Mouse (Mus musculus): ENCODE measurements at regions not wholly inside any gene's neighbourhood (a gene's known extent, or its start where the extent isn't known, plus 50 kb on each side); places are given as distances from the start of the nearest gene placed in this dataset.

GRCm38 (mm10) chr13:37290636-37291035 is 54.4 kb upstream of the Ly86 start:
- TF ChIP-seq CTCF (IDR thresholded peaks at IDR 0.05): no peak
- in situ Hi-C loops (cut with MboI; ENCODE audit: low pct_unique_long_range_greater_than_20kb): no loop called here
- ATAC-seq (peak; percentile 73), DNase-seq (ENCODE audit: low read depth, low spot score) (peak; percentile 90)
- ChIA-PET POLR2A (interaction anchor here (0.6 to 0.7 kb wide), 2 partner anchors 32 to 1573 kb away, joined by 3 read pairs; no protein-coding TSS in a partner anchor), CTCF (interaction anchor here (0.7 kb wide), 1 partner anchor 614 kb away, joined by 3 read pairs; no protein-coding TSS in a partner anchor)
- H3K27me3 ChIP-seq: no peaks in the 10 kb centered on the region

- DNase-seq (ENCODE audit: low read depth, low spot score) (no peak), ATAC-seq (no peak)
- in situ Hi-C loops (cut with MboI; ENCODE audit: low pct_unique_long_range_greater_than_20kb): no loop called here
- CTCF ChIA-PET: no interaction called here
- TF ChIP-seq CTCF (IDR thresholded peaks at IDR 0.05): no peak
- POLR2A ChIA-PET: no interaction called here
- H3K27me3 ChIP-seq: no peaks in the 10 kb centered on the region
These were observed 56.0 kb upstream of the Ly86 start for GRCm38 (mm10) chr13:37288993-37289392.

- ATAC-seq (no peak), DNase-seq (ENCODE audit: low read depth, low spot score) (no peak)
- no peaks in the 10 kb centered on the region for H3K27me3 ChIP-seq
- no peak for TF ChIP-seq CTCF (IDR thresholded peaks at IDR 0.05)
- POLR2A ChIA-PET: interaction anchor here (0.6 kb wide), 1 partner anchor 124 kb away, joined by 5 read pairs; no protein-coding TSS in a partner anchor
- in situ Hi-C loops (cut with MboI; ENCODE audit: low pct_unique_long_range_greater_than_20kb): no loop called here
- CTCF ChIA-PET: no interaction called here
These were observed 62.5 kb upstream of the Ly86 start for GRCm38 (mm10) chr13:37282515-37282914.

GRCm38 (mm10) chr13:37279078-37279789 is 65.8 kb upstream of the Ly86 start:
- ATAC-seq: no peak
- in situ Hi-C loops (cut with MboI; ENCODE audit: low pct_unique_long_range_greater_than_20kb): no loop called here
- H3K27me3 ChIP-seq: no peaks in the 10 kb centered on the region
- no peak for DNase-seq (ENCODE audit: low read depth, low spot score)
- CTCF ChIA-PET: no interaction called here
- POLR2A ChIA-PET: no interaction called here
- TF ChIP-seq CTCF (IDR thresholded peaks at IDR 0.05): peak; percentile 21

GRCm38 (mm10) chr13:37249581-37250461 is 95.2 kb upstream of the Ly86 start:
- POLR2A ChIA-PET: no interaction called here
- TF ChIP-seq CTCF (IDR thresholded peaks at IDR 0.05): no peak
- ATAC-seq (no peak), DNase-seq (ENCODE audit: low read depth, low spot score) (no peak)
- in situ Hi-C loops (cut with MboI; ENCODE audit: low pct_unique_long_range_greater_than_20kb): no loop called here
- CTCF ChIA-PET: interaction anchor here (1.2 kb wide), 1 partner anchor 8 kb away, joined by 3 read pairs; no protein-coding TSS in a partner anchor
- no peaks in the 10 kb centered on the region for H3K27me3 ChIP-seq

GRCm38 (mm10) chr13:37248741-37249140 is 96.3 kb upstream of the Ly86 start:
- POLR2A ChIA-PET: no interaction called here
- DNase-seq (ENCODE audit: low read depth, low spot score) (no peak), ATAC-seq (no peak)
- in situ Hi-C loops (cut with MboI; ENCODE audit: low pct_unique_long_range_greater_than_20kb): no loop called here
- CTCF ChIA-PET: no interaction called here
- no peak for TF ChIP-seq CTCF (IDR thresholded peaks at IDR 0.05)
- H3K27me3 ChIP-seq: no peaks in the 10 kb centered on the region

- ATAC-seq (no peak), DNase-seq (ENCODE audit: low read depth, low spot score) (no peak)
- ChIA-PET POLR2A (no interaction called here), CTCF (no interaction called here)
- H3K27me3 ChIP-seq: no peaks in the 10 kb centered on the region
- TF ChIP-seq CTCF (IDR thresholded peaks at IDR 0.05): no peak
- in situ Hi-C loops (cut with MboI; ENCODE audit: low pct_unique_long_range_greater_than_20kb): no loop called here
These were observed 105.0 kb upstream of the Ly86 start for GRCm38 (mm10) chr13:37240048-37240447.

GRCm38 (mm10) chr13:37237285-37237684 is 107.7 kb upstream of the Ly86 start:
- POLR2A ChIA-PET: no interaction called here
- CTCF ChIA-PET: no interaction called here
- ATAC-seq: no peak
- no peak for DNase-seq (ENCODE audit: low read depth, low spot score)
- no peak for TF ChIP-seq CTCF (IDR thresholded peaks at IDR 0.05)
- H3K27me3 ChIP-seq: peaks cover 2% of the 10 kb centered on the region
- in situ Hi-C loops (cut with MboI; ENCODE audit: low pct_unique_long_range_greater_than_20kb): no loop called here

- in situ Hi-C loops (cut with MboI; ENCODE audit: low pct_unique_long_range_greater_than_20kb): no loop called here
- peaks cover 8% of the 10 kb centered on the region for H3K27me3 ChIP-seq
- CTCF ChIA-PET: no interaction called here
- POLR2A ChIA-PET: no interaction called here
- TF ChIP-seq CTCF (IDR thresholded peaks at IDR 0.05): no peak
- ATAC-seq: no peak
- DNase-seq (ENCODE audit: low read depth, low spot score): no peak
These were observed 119.2 kb upstream of the Ly86 start for GRCm38 (mm10) chr13:37225834-37226233.

GRCm38 (mm10) chr13:37220436-37220835 is 124.6 kb upstream of the Ly86 start:
- no peak for DNase-seq (ENCODE audit: low read depth, low spot score)
- POLR2A ChIA-PET: no interaction called here
- no peak for ATAC-seq
- peaks cover 2% of the 10 kb centered on the region for H3K27me3 ChIP-seq
- in situ Hi-C loops (cut with MboI; ENCODE audit: low pct_unique_long_range_greater_than_20kb): no loop called here
- CTCF ChIA-PET: interaction anchor here (1.3 kb wide), 1 partner anchor 16 kb away, joined by 3 read pairs; no protein-coding TSS in a partner anchor
- no peak for TF ChIP-seq CTCF (IDR thresholded peaks at IDR 0.05)

GRCm38 (mm10) chr13:37218596-37218995 is 126.4 kb upstream of the Ly86 start:
- ChIA-PET CTCF (no interaction called here), POLR2A (no interaction called here)
- ATAC-seq (no peak), DNase-seq (ENCODE audit: low read depth, low spot score) (no peak)
- in situ Hi-C loops (cut with MboI; ENCODE audit: low pct_unique_long_range_greater_than_20kb): no loop called here
- no peak for TF ChIP-seq CTCF (IDR thresholded peaks at IDR 0.05)
- peaks cover 1% of the 10 kb centered on the region for H3K27me3 ChIP-seq
